Mouse (Mus musculus) spleen, adult 10 weeks (tissue): Measurements from ENCODE around the gene Ehd2. TPM values are rescaled to one million over a fixed set of nuclear protein-coding genes. Genes with fewer than 3 reads are reported as not detected.

ENCODE experiments used
- polyA plus RNA-seq: library from polyadenylated mRNA; stranded (reverse); fragments of 350-450 nt; fragmentation: Illumina TruSeq; extraction: RNeasy Lipid Tissue Mini Kit (QIAGEN cat#74804); gene quantifications from one replicate; pipeline ENCODE4 v1.2.3, GENCODE M21; 2015; ENCODE audit warnings: low replicate concordance; ENCODE audit not compliant: insufficient read depth

Gene Ehd2
- polyA plus RNA-seq = 13.3 TPM

DNA sequence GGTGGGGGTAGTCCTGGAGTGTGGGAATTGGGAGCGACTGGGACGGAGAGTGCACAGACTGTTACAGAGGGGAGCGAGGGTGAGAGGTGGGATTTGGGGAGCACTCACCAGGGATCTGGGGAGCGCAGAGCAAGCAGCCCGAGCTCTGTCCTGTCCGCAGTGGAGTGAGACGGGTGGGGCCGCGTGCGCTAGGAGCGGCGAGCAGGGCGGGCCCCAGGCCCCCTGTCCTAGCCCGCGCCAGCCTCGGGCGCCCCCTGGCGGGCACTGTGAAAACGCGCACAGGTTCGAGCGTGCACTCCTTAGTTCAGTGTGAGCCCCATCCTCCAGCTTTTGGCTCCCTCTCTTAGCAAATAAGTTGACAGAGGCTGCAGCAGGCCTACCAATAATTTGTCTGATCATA is at the start of gene Ehd2:
Ehd2 (minus strand) TSS at position 256 of the 400 bp plus-strand sequence.

DNA sequence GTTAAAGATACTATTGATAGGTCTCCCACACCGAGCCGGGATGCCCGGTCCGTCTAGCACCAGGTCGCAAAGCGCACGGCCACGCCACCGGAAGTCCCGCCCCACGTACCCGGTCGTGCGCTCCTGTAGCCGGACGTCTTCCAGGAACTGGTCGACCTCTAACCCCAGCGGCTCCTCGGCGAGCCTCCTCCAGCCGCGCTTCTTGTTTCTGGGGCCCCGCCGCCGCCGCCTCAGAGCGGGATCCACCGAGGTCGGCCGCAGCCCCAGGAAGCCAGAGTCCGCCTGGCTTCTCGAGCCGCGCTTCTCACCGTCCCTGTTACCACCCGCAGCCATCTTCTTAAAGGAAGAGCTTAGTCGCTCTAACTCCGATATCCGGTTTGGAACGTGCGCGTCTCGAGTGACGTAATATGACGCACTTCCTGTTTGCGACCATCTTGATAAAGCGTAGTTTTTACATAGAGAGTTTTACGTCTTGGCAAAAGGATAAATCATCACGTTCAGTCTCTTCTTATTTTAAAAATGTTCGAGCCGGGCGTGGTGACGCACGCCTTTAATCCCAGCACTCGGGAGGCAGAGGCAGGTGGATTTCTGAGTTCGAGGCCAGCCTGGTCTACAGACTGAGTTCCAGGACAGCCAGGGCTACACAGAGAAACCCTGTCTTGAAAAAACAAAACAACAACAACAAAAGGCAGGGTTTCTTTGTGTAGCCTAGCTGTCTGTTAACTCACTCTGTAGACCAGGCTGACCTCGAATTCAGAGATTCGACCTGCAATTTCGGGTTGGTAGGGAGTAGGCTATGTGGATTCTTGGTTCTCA is 21.4 kb downstream of the Ehd2 start, which contains the start of gene Nop53:
Nop53 (minus strand) TSS at position 354 of the 816 bp plus-strand sequence.

DNA sequence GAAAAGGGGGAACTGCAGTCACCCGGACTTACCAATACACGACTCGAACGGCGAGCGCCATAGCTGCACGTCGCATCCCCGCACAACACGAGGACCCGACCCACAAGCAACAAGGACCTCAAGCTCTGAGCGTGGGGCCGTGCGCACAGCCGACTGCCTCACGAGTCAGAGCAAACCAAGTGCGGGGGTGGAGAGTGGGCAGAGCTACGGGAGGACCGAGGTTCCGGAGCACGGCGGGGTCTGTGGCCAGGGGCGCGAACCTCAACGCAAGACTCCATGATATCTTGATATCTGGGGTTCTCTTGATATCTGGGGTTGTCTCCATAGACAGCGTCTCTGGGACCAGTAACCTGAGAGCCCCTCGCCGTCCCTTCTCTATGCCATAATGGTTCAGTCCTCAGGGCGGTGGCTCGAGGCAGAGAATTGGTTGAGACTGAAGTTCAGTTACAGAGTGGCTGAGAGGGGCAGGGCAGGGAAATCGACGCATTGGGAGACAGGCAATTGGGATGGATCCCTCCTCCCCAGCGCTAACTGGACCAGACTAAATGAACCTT is 45.1 kb downstream of the Ehd2 start, which contains the start of gene Selenow:
Selenow (minus strand) TSS at position 183 of the 554 bp plus-strand sequence.

Other genes starting within 250 kb of the Ehd2 start
- gene Obox5, start 217.4 kb downstream of the Ehd2 start, polyA plus RNA-seq = not detected
- not detected for gene Obox6, start 127.9 kb downstream of the Ehd2 start, polyA plus RNA-seq
- not detected for gene Crx, start 87.6 kb downstream of the Ehd2 start, polyA plus RNA-seq
- not detected for gene Crxos, start 85.0 kb downstream of the Ehd2 start, polyA plus RNA-seq
- gene Selenow, start 45.2 kb downstream of the Ehd2 start, polyA plus RNA-seq = 170 TPM
- gene Nop53, start 21.5 kb downstream of the Ehd2 start, polyA plus RNA-seq = 99.8 TPM
- gene Bicra, start 80.4 kb upstream of the Ehd2 start, polyA plus RNA-seq = 7.6 TPM
- not detected for gene Zfp541, start 94.2 kb upstream of the Ehd2 start, polyA plus RNA-seq
- gene Napa, start 130.9 kb upstream of the Ehd2 start, polyA plus RNA-seq = 60.6 TPM
- gene Kptn, start 152.3 kb upstream of the Ehd2 start, polyA plus RNA-seq = 29.5 TPM
- 0.66 TPM for gene Slc8a2, start 162.3 kb upstream of the Ehd2 start, polyA plus RNA-seq
- gene Meis3, start 207.5 kb upstream of the Ehd2 start, polyA plus RNA-seq = 12.1 TPM